Mouse (Mus musculus) small intestine, adult 2 months (tissue): ENCODE data around the gene Itgb7.

Experiments
- CTCF ChIP-seq: fragments of 200-500 bp; IDR thresholded peaks from 2 replicates; pipeline ENCODE4 v1.5.1; 2012; ENCODE audit warnings: low read depth, mild to moderate bottlenecking, control low read depth, inconsistent platforms, low read length, moderate library complexity, mixed read lengths; ENCODE audit not compliant: insufficient replicate concordance, insufficient read length; ENCODE audit errors: extremely low read depth
- POLR2A ChIP-seq: fragments of 200-500 bp; IDR thresholded peaks from 2 replicates; pipeline ENCODE4 v1.6.1; 2012; ENCODE audit warnings: low read depth, mild to moderate bottlenecking, control low read depth, inconsistent platforms, low read length, moderate library complexity

DNA sequence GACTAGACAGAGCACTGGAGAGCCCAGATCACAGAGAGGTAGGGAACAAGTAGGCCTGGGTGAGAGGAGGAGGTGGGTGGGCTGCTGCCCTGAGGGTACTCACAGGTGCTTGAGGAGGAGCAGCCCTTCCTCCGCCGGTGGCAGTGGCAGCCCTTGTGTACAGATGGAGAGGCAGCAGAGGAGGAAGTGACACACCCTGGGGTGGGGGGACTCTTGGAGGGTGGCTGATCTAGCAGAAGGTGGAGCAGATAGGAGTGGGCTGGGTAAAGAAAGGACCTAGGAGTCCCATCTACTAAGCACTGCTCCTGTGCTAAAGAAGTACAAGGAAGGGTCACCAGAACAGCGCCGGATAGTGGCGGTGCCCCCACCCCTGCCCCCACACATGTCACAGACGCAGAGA lies at the start of gene Itgb7:
- TF ChIP-seq POLR2A, result 0 out of 2 replicates have a peak, but pooled peaks have one; percentile 17
- no peak for TF ChIP-seq CTCF
